Mouse (Mus musculus) liver, adult 2 months (tissue): ENCODE results near the gene Olfr1135.

Experiments used
- CTCF ChIP-seq: fragments of 200-500 bp; IDR thresholded peaks from 2 replicates; pipeline ENCODE4 v1.5.1; 2011; ENCODE audit warnings: low read depth, low read length, control low read depth
- POLR2A ChIP-seq: fragments of 200-500 bp; IDR thresholded peaks from 2 replicates; pipeline ENCODE4 v1.6.1; 2011; ENCODE audit warnings: low read length, control low read depth; ENCODE audit not compliant: insufficient read depth; ENCODE audit errors: extremely low read depth

DNA sequence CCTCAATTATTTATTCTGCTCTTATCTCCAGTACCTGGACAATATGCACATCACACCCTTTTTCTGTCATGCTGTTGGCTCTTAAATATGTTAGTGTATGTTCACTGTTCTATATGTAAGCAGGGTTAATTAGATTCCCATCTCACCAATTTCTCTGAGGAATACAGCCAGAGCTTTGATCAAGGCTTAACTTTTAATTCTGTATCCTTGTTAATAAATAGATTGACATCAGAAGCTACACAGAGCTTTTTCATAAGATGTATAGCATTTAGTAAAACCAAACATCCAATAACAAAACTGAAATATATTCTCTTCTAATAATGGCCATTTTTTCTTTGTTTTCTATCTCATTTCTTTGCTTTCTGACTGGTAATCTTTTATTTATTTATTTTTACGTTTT is at the start of gene Olfr1135:
- TF ChIP-seq CTCF, result no peak
- TF ChIP-seq POLR2A, result no peak
